Mouse (Mus musculus): ENCODE data around the gene Arrdc5. TPM values are rescaled to one million over a fixed set of nuclear protein-coding genes. Genes with fewer than 3 reads are reported as not detected.

The Arrdc5 gene
- polyA plus RNA-seq, 1 experiment = not detected

GRCm38 (mm10) chr17:56257181-56257894, 42.7 kb downstream of the Arrdc5 start:
- Histone ChIP-seq H3K9me3 (replicated peaks; ENCODE audit: control insufficient read depth, insufficient read depth, low read length, poor library complexity, severe bottlenecking) (no peaks in the 10 kb centered on the region), H3K27ac (ENCODE audit: insufficient read depth, low read length) (no peak overlapping the region), H3K36me3 (ENCODE audit: control insufficient read depth, insufficient read depth, low read length, poor library complexity, severe bottlenecking) (peaks cover 8% of the 10 kb centered on the region), H3K9ac (ENCODE audit: low read depth, poor library complexity, severe bottlenecking) (peak overlapping the region; percentile 11), H3K4me1 (ENCODE audit: control insufficient read depth, insufficient read depth, low read length) (peaks cover 4% of the 10 kb centered on the region), H3K4me3 (ENCODE audit: low read depth, low read length) (peak overlapping the region; percentile 86), H3K27me3 (ENCODE audit: control insufficient read depth, insufficient read depth, low read length, poor library complexity, severe bottlenecking) (no peaks in the 10 kb centered on the region)
- TF ChIP-seq POLR2A (IDR thresholded peaks at IDR 0.05; ENCODE audit: insufficient read depth, low read length) (no peak), EP300 (IDR thresholded peaks at IDR 0.05; ENCODE audit: insufficient read depth, low read depth, low read length) (no peak), CTCF (IDR thresholded peaks at IDR 0.05; ENCODE audit: low read depth, low read length) (no peak)

- Histone ChIP-seq H3K9me3 (replicated peaks; ENCODE audit: control insufficient read depth, insufficient read depth, low read length, poor library complexity, severe bottlenecking) (no peaks in the 10 kb centered on the region), H3K36me3 (ENCODE audit: control insufficient read depth, insufficient read depth, low read length, poor library complexity, severe bottlenecking) (peaks cover 8% of the 10 kb centered on the region), H3K4me1 (ENCODE audit: control insufficient read depth, insufficient read depth, low read length) (peaks cover 4% of the 10 kb centered on the region), H3K27ac (ENCODE audit: insufficient read depth, low read length) (peak within 1 kb of the TSS; percentile 76), H3K27me3 (ENCODE audit: control insufficient read depth, insufficient read depth, low read length, poor library complexity, severe bottlenecking) (no peaks in the 10 kb centered on the region), H3K9ac (ENCODE audit: low read depth, poor library complexity, severe bottlenecking) (peak within 1 kb of the TSS; percentile 63), H3K4me3 (ENCODE audit: low read depth, low read length) (peak within 1 kb of the TSS; percentile 91)
- TF ChIP-seq EP300 (IDR thresholded peaks at IDR 0.05; ENCODE audit: insufficient read depth, low read depth, low read length) (no peak), CTCF (IDR thresholded peaks at IDR 0.05; ENCODE audit: low read depth, low read length) (no peak), POLR2A (IDR thresholded peaks at IDR 0.05; ENCODE audit: insufficient read depth, low read length) (peak; percentile 33)
These were observed 43.7 kb downstream of the Arrdc5 start, which contains the start of gene Fem1a for GRCm38 (mm10) chr17:56256239-56256881. Gene Fem1a (plus strand): TSS chr17:56256810.

GRCm38 (mm10) chr17:56255863-56256238, 44.2 kb downstream of the Arrdc5 start:
- peak; percentile 16 for TF ChIP-seq POLR2A (IDR thresholded peaks at IDR 0.05; ENCODE audit: insufficient read depth, low read length)
- TF ChIP-seq EP300 (IDR thresholded peaks at IDR 0.05; ENCODE audit: insufficient read depth, low read depth, low read length) = no peak
- peak; percentile 91 for TF ChIP-seq CTCF (IDR thresholded peaks at IDR 0.05; ENCODE audit: low read depth, low read length)
- Histone ChIP-seq H3K27ac (ENCODE audit: insufficient read depth, low read length) (peak overlapping the region; percentile 76), H3K4me3 (ENCODE audit: low read depth, low read length) (peak overlapping the region; percentile 91), H3K9me3 (replicated peaks; ENCODE audit: control insufficient read depth, insufficient read depth, low read length, poor library complexity, severe bottlenecking) (no peaks in the 10 kb centered on the region), H3K9ac (ENCODE audit: low read depth, poor library complexity, severe bottlenecking) (peak overlapping the region; percentile 63), H3K4me1 (ENCODE audit: control insufficient read depth, insufficient read depth, low read length) (peaks cover 2% of the 10 kb centered on the region), H3K36me3 (ENCODE audit: control insufficient read depth, insufficient read depth, low read length, poor library complexity, severe bottlenecking) (peaks cover 8% of the 10 kb centered on the region), H3K27me3 (ENCODE audit: control insufficient read depth, insufficient read depth, low read length, poor library complexity, severe bottlenecking) (no peaks in the 10 kb centered on the region)

DNA sequence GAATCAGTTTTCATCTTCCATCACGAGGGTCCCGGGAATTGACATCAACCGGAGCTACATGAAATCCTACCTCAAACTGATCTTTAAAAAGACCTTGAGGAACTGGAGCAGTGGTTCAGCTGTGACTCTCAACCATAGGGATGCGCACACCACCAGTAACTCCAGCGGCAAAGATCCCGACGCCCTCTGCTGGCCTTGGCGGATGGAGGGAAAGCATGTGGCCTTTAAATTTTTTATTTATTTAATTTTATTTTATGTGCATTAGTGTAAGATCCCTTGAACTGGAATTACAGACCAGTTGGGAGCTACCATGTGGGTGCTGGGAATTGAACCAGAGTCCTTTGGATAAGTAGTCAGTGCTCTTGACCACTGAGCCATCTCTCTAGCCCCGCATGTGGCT, 44.7 kb downstream of the Arrdc5 start:
- H3K9me3 ChIP-seq (replicated peaks; ENCODE audit: control insufficient read depth, insufficient read depth, low read length, poor library complexity, severe bottlenecking) = no peaks in the 10 kb centered on the region
- peaks cover 8% of the 10 kb centered on the region for H3K36me3 ChIP-seq (ENCODE audit: control insufficient read depth, insufficient read depth, low read length, poor library complexity, severe bottlenecking)
- peak overlapping the region; percentile 34 for H3K9ac ChIP-seq (ENCODE audit: low read depth, poor library complexity, severe bottlenecking)
- peak; percentile 21 for TF ChIP-seq CTCF (IDR thresholded peaks at IDR 0.05; ENCODE audit: low read depth, low read length)
- no peak for TF ChIP-seq POLR2A (IDR thresholded peaks at IDR 0.05; ENCODE audit: insufficient read depth, low read length)
- H3K27ac ChIP-seq (ENCODE audit: insufficient read depth, low read length) = no peak overlapping the region
- H3K4me1 ChIP-seq (ENCODE audit: control insufficient read depth, insufficient read depth, low read length) = peaks cover 2% of the 10 kb centered on the region
- H3K27me3 ChIP-seq (ENCODE audit: control insufficient read depth, insufficient read depth, low read length, poor library complexity, severe bottlenecking) = no peaks in the 10 kb centered on the region
- H3K4me3 ChIP-seq (ENCODE audit: low read depth, low read length) = peak overlapping the region; percentile 14; the same call in 1 of the 2 replicates

DNA sequence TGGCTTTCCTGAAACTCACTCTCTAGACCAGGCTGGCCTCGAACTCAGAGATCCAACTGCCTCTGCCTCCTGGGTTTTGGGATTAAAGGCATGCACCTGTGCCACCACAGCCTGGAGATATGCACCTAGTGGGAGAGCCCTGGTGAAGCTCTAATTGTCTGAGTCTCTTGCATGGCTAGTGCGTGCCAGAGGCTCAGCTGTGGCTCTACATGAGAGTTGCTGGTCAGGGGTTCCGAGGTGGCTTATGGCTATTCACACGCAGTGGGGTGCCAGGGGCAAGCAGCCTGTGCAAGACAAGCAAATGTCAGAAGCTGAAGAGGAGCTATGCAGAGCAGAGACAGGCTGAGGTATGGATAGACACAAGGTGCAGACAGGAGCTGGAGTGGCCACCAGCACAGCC, 45.4 kb downstream of the Arrdc5 start:
- Histone ChIP-seq H3K36me3 (ENCODE audit: control insufficient read depth, insufficient read depth, low read length, poor library complexity, severe bottlenecking) (peaks cover 5% of the 10 kb centered on the region), H3K4me3 (ENCODE audit: low read depth, low read length) (no peak overlapping the region), H3K27ac (ENCODE audit: insufficient read depth, low read length) (no peak overlapping the region), H3K9me3 (replicated peaks; ENCODE audit: control insufficient read depth, insufficient read depth, low read length, poor library complexity, severe bottlenecking) (no peaks in the 10 kb centered on the region), H3K27me3 (ENCODE audit: control insufficient read depth, insufficient read depth, low read length, poor library complexity, severe bottlenecking) (no peaks in the 10 kb centered on the region), H3K4me1 (ENCODE audit: control insufficient read depth, insufficient read depth, low read length) (no peaks in the 10 kb centered on the region), H3K9ac (ENCODE audit: low read depth, poor library complexity, severe bottlenecking) (no peak overlapping the region)
- TF ChIP-seq CTCF (IDR thresholded peaks at IDR 0.05; ENCODE audit: low read depth, low read length) (no peak), EP300 (IDR thresholded peaks at IDR 0.05; ENCODE audit: insufficient read depth, low read depth, low read length) (no peak), POLR2A (IDR thresholded peaks at IDR 0.05; ENCODE audit: insufficient read depth, low read length) (no peak)

All from ES-Bruce4 (cell line).